Comparison of ENCODE assay signal across 2 mouse cellular contexts in the genomic region with DNA sequence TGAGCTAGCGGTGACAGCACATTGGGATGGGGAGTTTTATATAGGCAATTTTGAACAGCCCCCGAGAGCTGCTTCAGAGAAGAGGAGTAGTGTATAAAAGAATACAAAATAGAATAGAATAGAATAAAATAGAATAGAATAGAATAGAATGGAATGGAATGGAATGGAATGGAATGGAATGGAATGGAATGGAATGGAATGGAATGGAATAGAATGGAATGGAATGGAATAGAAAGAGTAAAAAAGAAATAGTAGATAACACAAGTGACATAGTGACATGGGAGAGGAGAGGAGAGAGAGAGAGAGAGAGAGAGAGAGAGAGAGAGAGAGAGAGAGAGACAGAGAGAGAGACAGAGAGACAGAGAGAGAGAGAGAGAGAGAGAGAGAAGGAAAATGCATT.
DNase-seq lines count a peak whose midpoint lies in the region; ATAC-seq lines count a peak whose summit lies in the region.

No protein-coding gene starts in this region.

- ATAC-seq in common myeloid progenitor, adult 5-6 weeks (replicated peaks; ENCODE audit: low read depth, poor library complexity, severe bottlenecking), result 0 out of 2 replicates have a peak, but pooled peaks have one; percentile 50

- peak; percentile 33 for DNase-seq in 416B (ENCODE audit: low read depth)
